Mouse (Mus musculus): ENCODE measurements around the gene BC017158. TPM values are rescaled to one million over a fixed set of nuclear protein-coding genes. Genes with fewer than 3 reads are reported as not detected.

Gene BC017158
- polyA plus RNA-seq, 1 experiment from 2014 or later: 23.6 TPM

GRCm38 (mm10) chr7:128284047-128284446, 13.9 kb downstream of the BC017158 start:
- Histone ChIP-seq H3K4me3 (ENCODE audit: low read depth, low read length) (no peak overlapping the region), H3K4me1 (ENCODE audit: control insufficient read depth, insufficient read depth, low read length) (no peaks in the 10 kb centered on the region), H3K27me3 (replicated peaks; ENCODE audit: control insufficient read depth, insufficient read depth, low read length) (no peaks in the 10 kb centered on the region), H3K9ac (ENCODE audit: low read depth, low read length) (no peak overlapping the region; the same call in 1 of the 2 replicates), H3K36me3 (ENCODE audit: control insufficient read depth, insufficient read depth, low read length) (peaks cover 40% of the 10 kb centered on the region; the same call in 1 of the 2 replicates), H3K9me3 (ENCODE audit: control insufficient read depth, low read length) (no peaks in the 10 kb centered on the region), H3K27ac (replicated peaks; ENCODE audit: low read depth, low read length) (no peak overlapping the region), H3K4me2 (ENCODE audit: low read depth, low read length) (no peak overlapping the region)
- WGBS: 61% methylated on average over 5 of the region's 5 CpGs
- no peak for ATAC-seq (ENCODE audit: low read depth)
- DNase-seq (ENCODE audit: low spot score): peak; percentile 39

GRCm38 (mm10) chr7:128282532-128283244, 15.3 kb downstream of the BC017158 start:
- H3K36me3 ChIP-seq (ENCODE audit: control insufficient read depth, insufficient read depth, low read length): peaks cover 38% of the 10 kb centered on the region
- no peaks in the 10 kb centered on the region for H3K4me1 ChIP-seq (ENCODE audit: control insufficient read depth, insufficient read depth, low read length)
- H3K4me2 ChIP-seq (ENCODE audit: low read depth, low read length): no peak overlapping the region
- no peak overlapping the region for H3K27ac ChIP-seq (replicated peaks; ENCODE audit: low read depth, low read length)
- DNase-seq (ENCODE audit: low spot score) (no peak), ATAC-seq (ENCODE audit: low read depth) (no peak)
- no peaks in the 10 kb centered on the region for H3K9me3 ChIP-seq (ENCODE audit: control insufficient read depth, low read length)
- 27% methylated on average over 7 of the region's 7 CpGs for WGBS
- no peak overlapping the region for H3K9ac ChIP-seq (ENCODE audit: low read depth, low read length)
- no peaks in the 10 kb centered on the region for H3K27me3 ChIP-seq (replicated peaks; ENCODE audit: control insufficient read depth, insufficient read depth, low read length)
- no peak overlapping the region for H3K4me3 ChIP-seq (ENCODE audit: low read depth, low read length)

GRCm38 (mm10) chr7:128281765-128282164, 16.2 kb downstream of the BC017158 start:
- 91% methylated on average over 11 of the region's 11 CpGs for WGBS
- ATAC-seq (ENCODE audit: low read depth) (no peak), DNase-seq (ENCODE audit: low spot score) (no peak)
- Histone ChIP-seq H3K9me3 (ENCODE audit: control insufficient read depth, low read length) (no peaks in the 10 kb centered on the region), H3K27ac (replicated peaks; ENCODE audit: low read depth, low read length) (no peak overlapping the region), H3K4me3 (ENCODE audit: low read depth, low read length) (no peak overlapping the region), H3K36me3 (ENCODE audit: control insufficient read depth, insufficient read depth, low read length) (peaks cover 38% of the 10 kb centered on the region), H3K4me1 (ENCODE audit: control insufficient read depth, insufficient read depth, low read length) (no peaks in the 10 kb centered on the region), H3K9ac (ENCODE audit: low read depth, low read length) (no peak overlapping the region), H3K27me3 (replicated peaks; ENCODE audit: control insufficient read depth, insufficient read depth, low read length) (no peaks in the 10 kb centered on the region), H3K4me2 (ENCODE audit: low read depth, low read length) (no peak overlapping the region)

GRCm38 (mm10) chr7:128279750-128280149, 18.2 kb downstream of the BC017158 start:
- Histone ChIP-seq H3K36me3 (ENCODE audit: control insufficient read depth, insufficient read depth, low read length) (peaks cover 50% of the 10 kb centered on the region), H3K27me3 (replicated peaks; ENCODE audit: control insufficient read depth, insufficient read depth, low read length) (no peaks in the 10 kb centered on the region), H3K27ac (replicated peaks; ENCODE audit: low read depth, low read length) (no peak overlapping the region), H3K4me3 (ENCODE audit: low read depth, low read length) (no peak overlapping the region), H3K4me2 (ENCODE audit: low read depth, low read length) (no peak overlapping the region), H3K9me3 (ENCODE audit: control insufficient read depth, low read length) (no peaks in the 10 kb centered on the region), H3K9ac (ENCODE audit: low read depth, low read length) (no peak overlapping the region), H3K4me1 (ENCODE audit: control insufficient read depth, insufficient read depth, low read length) (no peaks in the 10 kb centered on the region)
- DNase-seq (ENCODE audit: low spot score): no peak
- 89% methylated on average over 4 of the region's 4 CpGs for WGBS
- no peak for ATAC-seq (ENCODE audit: low read depth)

GRCm38 (mm10) chr7:128276051-128276450, 21.9 kb downstream of the BC017158 start:
- no peaks in the 10 kb centered on the region for H3K27me3 ChIP-seq (replicated peaks; ENCODE audit: control insufficient read depth, insufficient read depth, low read length)
- peaks cover 70% of the 10 kb centered on the region for H3K36me3 ChIP-seq (ENCODE audit: control insufficient read depth, insufficient read depth, low read length)
- H3K4me1 ChIP-seq (ENCODE audit: control insufficient read depth, insufficient read depth, low read length): no peaks in the 10 kb centered on the region
- H3K9me3 ChIP-seq (ENCODE audit: control insufficient read depth, low read length): no peaks in the 10 kb centered on the region
- 92% methylated on average over 6 of the region's 6 CpGs for WGBS
- no peak overlapping the region for H3K4me3 ChIP-seq (ENCODE audit: low read depth, low read length)
- H3K4me2 ChIP-seq (ENCODE audit: low read depth, low read length): no peak overlapping the region
- H3K27ac ChIP-seq (replicated peaks; ENCODE audit: low read depth, low read length): no peak overlapping the region
- no peak for DNase-seq (ENCODE audit: low spot score)
- ATAC-seq (ENCODE audit: low read depth): no peak
- H3K9ac ChIP-seq (ENCODE audit: low read depth, low read length): no peak overlapping the region

GRCm38 (mm10) chr7:128271496-128271895, 26.5 kb downstream of the BC017158 start:
- 93% methylated on average over 8 of the region's 9 CpGs for WGBS
- Histone ChIP-seq H3K4me1 (ENCODE audit: control insufficient read depth, insufficient read depth, low read length) (no peaks in the 10 kb centered on the region), H3K27ac (replicated peaks; ENCODE audit: low read depth, low read length) (no peak overlapping the region), H3K4me2 (ENCODE audit: low read depth, low read length) (no peak overlapping the region), H3K4me3 (ENCODE audit: low read depth, low read length) (no peak overlapping the region), H3K9ac (ENCODE audit: low read depth, low read length) (no peak overlapping the region), H3K9me3 (ENCODE audit: control insufficient read depth, low read length) (no peaks in the 10 kb centered on the region), H3K36me3 (ENCODE audit: control insufficient read depth, insufficient read depth, low read length) (peaks cover 55% of the 10 kb centered on the region), H3K27me3 (replicated peaks; ENCODE audit: control insufficient read depth, insufficient read depth, low read length) (no peaks in the 10 kb centered on the region)
- ATAC-seq (ENCODE audit: low read depth) (no peak), DNase-seq (ENCODE audit: low spot score) (no peak)

- H3K4me1 ChIP-seq (ENCODE audit: control insufficient read depth, insufficient read depth, low read length): no peaks in the 10 kb centered on the region
- DNase-seq (ENCODE audit: low spot score) (no peak), ATAC-seq (ENCODE audit: low read depth) (no peak)
- no peak overlapping the region for H3K27ac ChIP-seq (replicated peaks; ENCODE audit: low read depth, low read length)
- H3K4me3 ChIP-seq (ENCODE audit: low read depth, low read length): no peak overlapping the region
- WGBS: 65% methylated on average over 13 of the region's 13 CpGs
- H3K4me2 ChIP-seq (ENCODE audit: low read depth, low read length): no peak overlapping the region
- no peaks in the 10 kb centered on the region for H3K9me3 ChIP-seq (ENCODE audit: control insufficient read depth, low read length)
- no peak overlapping the region for H3K9ac ChIP-seq (ENCODE audit: low read depth, low read length)
- no peaks in the 10 kb centered on the region for H3K27me3 ChIP-seq (replicated peaks; ENCODE audit: control insufficient read depth, insufficient read depth, low read length)
- H3K36me3 ChIP-seq (ENCODE audit: control insufficient read depth, insufficient read depth, low read length): peaks cover 45% of the 10 kb centered on the region
Observed at GRCm38 (mm10) chr7:128270431-128270850, 27.5 kb downstream of the BC017158 start.

- Histone ChIP-seq H3K27me3 (replicated peaks; ENCODE audit: control insufficient read depth, insufficient read depth, low read length) (no peaks in the 10 kb centered on the region), H3K4me2 (ENCODE audit: low read depth, low read length) (no peak overlapping the region), H3K9me3 (ENCODE audit: control insufficient read depth, low read length) (no peaks in the 10 kb centered on the region), H3K4me3 (ENCODE audit: low read depth, low read length) (no peak overlapping the region), H3K4me1 (ENCODE audit: control insufficient read depth, insufficient read depth, low read length) (no peaks in the 10 kb centered on the region), H3K36me3 (ENCODE audit: control insufficient read depth, insufficient read depth, low read length) (peaks cover 22% of the 10 kb centered on the region), H3K27ac (replicated peaks; ENCODE audit: low read depth, low read length) (no peak overlapping the region), H3K9ac (ENCODE audit: low read depth, low read length) (no peak overlapping the region)
- WGBS: 82% methylated on average over 7 of the region's 7 CpGs
- no peak for ATAC-seq (ENCODE audit: low read depth)
- no peak for DNase-seq (ENCODE audit: low spot score)
Observed at GRCm38 (mm10) chr7:128267813-128268212, 30.2 kb downstream of the BC017158 start.

- H3K9me3 ChIP-seq (ENCODE audit: control insufficient read depth, low read length): no peaks in the 10 kb centered on the region
- peaks cover 18% of the 10 kb centered on the region for H3K36me3 ChIP-seq (ENCODE audit: control insufficient read depth, insufficient read depth, low read length)
- no peak overlapping the region for H3K27ac ChIP-seq (replicated peaks; ENCODE audit: low read depth, low read length)
- ATAC-seq (ENCODE audit: low read depth): no peak
- 68% methylated on average over 13 of the region's 13 CpGs for WGBS
- no peak overlapping the region for H3K9ac ChIP-seq (ENCODE audit: low read depth, low read length)
- H3K27me3 ChIP-seq (replicated peaks; ENCODE audit: control insufficient read depth, insufficient read depth, low read length): no peaks in the 10 kb centered on the region
- no peak for DNase-seq (ENCODE audit: low spot score)
- no peaks in the 10 kb centered on the region for H3K4me1 ChIP-seq (ENCODE audit: control insufficient read depth, insufficient read depth, low read length)
- H3K4me3 ChIP-seq (ENCODE audit: low read depth, low read length): no peak overlapping the region
- H3K4me2 ChIP-seq (ENCODE audit: low read depth, low read length): no peak overlapping the region
Observed at GRCm38 (mm10) chr7:128267391-128267790, 30.6 kb downstream of the BC017158 start.

Measured in embryonic facial prominence, embryonic 14.5 days (tissue).